Mouse (Mus musculus) lung, embryonic 14.5 days (tissue): ENCODE data around the gene Pak1ip1. TPM values are rescaled to one million over a fixed set of nuclear protein-coding genes. Genes with fewer than 3 reads are reported as not detected.
A peak's percentile ranks its signal among the peaks of the same experiment; 100 is the strongest.
"Not testable (repeated sequence)": the region's sequence is repeated elsewhere in the genome, so short reads cannot be mapped to it uniquely, and the experiment has no call there.

Source experiments
- ATAC-seq: fragments of 200-750 bp; cut with Nextera tagmentation; 2 replicates; pipeline ENCODE4 v1.8.0; 2017; ENCODE audit warnings: mild to moderate bottlenecking, moderate TSS enrichment, moderate library complexity; ENCODE audit not compliant: insufficient read depth
- DNase-seq: peaks from one replicate; pipeline ENCODE4 v3.0.0-alpha.2; 2015
- H3K27ac ChIP-seq: fragments of 300-500 bp; sonication (generic); 2 replicates; pipeline ENCODE4 v1.5.1; 2014; ENCODE audit warnings: low read depth, mild to moderate bottlenecking, moderate library complexity
- H3K27me3 ChIP-seq: fragments of 300-500 bp; sonication (generic); 2 replicates; pipeline ENCODE4 v1.6.1; 2014; ENCODE audit warnings: low read length, control low read depth; ENCODE audit not compliant: insufficient read depth
- H3K36me3 ChIP-seq: fragments of 300-500 bp; sonication (generic); 2 replicates; pipeline ENCODE4 v1.6.1; 2014; ENCODE audit warnings: control low read depth; ENCODE audit not compliant: insufficient read depth
- H3K4me1 ChIP-seq: fragments of 300-500 bp; sonication (generic); 2 replicates; pipeline ENCODE4 v1.6.1; 2014; ENCODE audit warnings: antibody characterized with exemption, control low read depth; ENCODE audit not compliant: insufficient read depth
- H3K4me2 ChIP-seq: fragments of 300-500 bp; sonication (generic); 2 replicates; pipeline ENCODE4 v1.6.1; 2014; ENCODE audit warnings: mild to moderate bottlenecking
- H3K4me3 ChIP-seq: fragments of 300-500 bp; sonication (generic); 2 replicates; pipeline ENCODE4 v1.5.1; 2014; ENCODE audit warnings: low read depth, low read length
- H3K9ac ChIP-seq: fragments of 300-500 bp; sonication (generic); 2 replicates; pipeline ENCODE4 v1.6.1; 2014
- H3K9me3 ChIP-seq: fragments of 300-500 bp; sonication (generic); 2 replicates; pipeline ENCODE4 v1.6.1; 2016; ENCODE audit warnings: low read depth, low read length, control low read depth
- CTCF ChIP-seq: IDR thresholded peaks from 2 replicates; pipeline ENCODE4 v1.5.1; 2016; ENCODE audit warnings: antibody characterized with exemption, low read depth
- WGBS: fragments of 180-500 bp; shearing (Covaris S2); extraction: QIAGEN DNeasy Blood & Tissue Kit; methylation state at CpG from one replicate; pipeline ENCODE4 v1.1.7; 2014; 5-methylcytosine and 5-hydroxymethylcytosine counted together
- polyA plus RNA-seq: library from polyadenylated mRNA; unstranded; fragments of >200 nt; fragmentation: Nextera tagmentation; extraction: Ambion mirVana; gene quantifications from 2 replicates; pipeline ENCODE4 v1.2.1, GENCODE M21; 2014

Pak1ip1 gene
- polyA plus RNA-seq, 1 experiment from 2014 or later, result 62.4 TPM

- WGBS, result 57% methylated on average over 2 of the region's 2 CpGs
- no peak overlapping the region for H3K4me3 ChIP-seq
- H3K9me3 ChIP-seq, result no peaks in the 10 kb centered on the region
- ATAC-seq (no peak), DNase-seq (no peak)
- H3K4me1 ChIP-seq, result no peaks in the 10 kb centered on the region
- no peaks in the 10 kb centered on the region for H3K27me3 ChIP-seq
- H3K4me2 ChIP-seq, result no peak overlapping the region
- TF ChIP-seq CTCF, result no peak
- H3K9ac ChIP-seq, result no peak overlapping the region
- H3K27ac ChIP-seq, result no peak overlapping the region
- no peaks in the 10 kb centered on the region for H3K36me3 ChIP-seq
These were observed 12.4 kb upstream of the Pak1ip1 start for GRCm38 (mm10) chr13:40988418-40988817.

- Histone ChIP-seq H3K27me3 (no peaks in the 10 kb centered on the region), H3K4me2 (peak overlapping the region; percentile 21), H3K9me3 (no peaks in the 10 kb centered on the region), H3K4me3 (no peak overlapping the region), H3K4me1 (peaks cover 10% of the 10 kb centered on the region; the same call in 1 of the 2 replicates), H3K9ac (no peak overlapping the region), H3K36me3 (no peaks in the 10 kb centered on the region), H3K27ac (peak overlapping the region; percentile 6; the same call in 1 of the 2 replicates)
- no peak for TF ChIP-seq CTCF
- WGBS, result 7% methylated on average over 8 of the region's 8 CpGs
- peak; percentile 43 for DNase-seq
- peak; percentile 52; the same call in 1 of the 2 replicates for ATAC-seq
These were observed 6.1 kb upstream of the Pak1ip1 start for GRCm38 (mm10) chr13:40994487-40995263.

DNA sequence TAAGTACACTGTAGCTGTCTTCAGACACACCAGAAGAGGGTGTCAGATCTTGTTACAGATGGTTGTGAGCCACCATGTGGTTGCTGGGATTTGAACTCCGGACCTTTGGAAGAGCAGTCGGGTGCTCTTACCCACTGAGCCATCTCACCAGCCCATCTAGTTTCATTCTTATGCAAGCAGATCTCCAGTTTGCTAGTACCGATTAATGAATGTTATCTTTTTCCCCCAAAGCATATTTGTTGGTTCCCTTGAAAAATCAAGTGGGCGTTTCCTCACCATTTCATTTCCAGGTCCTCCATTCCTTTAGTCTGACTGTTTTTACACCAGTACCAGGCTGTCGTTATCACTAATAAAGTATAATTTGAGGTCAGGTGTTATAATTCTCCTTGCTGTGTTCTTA lies 2.3 kb upstream of the Pak1ip1 start:
- ATAC-seq, H3K4me3 ChIP-seq, H3K36me3 ChIP-seq, H3K27me3 ChIP-seq, DNase-seq, H3K9me3 ChIP-seq, H3K4me2 ChIP-seq, H3K9ac ChIP-seq, H3K27ac ChIP-seq: not testable (repeated sequence)
- H3K4me1 ChIP-seq, result peaks cover 15% of the 10 kb centered on the region; the same call in 1 of the 2 replicates
- WGBS, result 86% methylated on average over 5 of the region's 5 CpGs

DNA sequence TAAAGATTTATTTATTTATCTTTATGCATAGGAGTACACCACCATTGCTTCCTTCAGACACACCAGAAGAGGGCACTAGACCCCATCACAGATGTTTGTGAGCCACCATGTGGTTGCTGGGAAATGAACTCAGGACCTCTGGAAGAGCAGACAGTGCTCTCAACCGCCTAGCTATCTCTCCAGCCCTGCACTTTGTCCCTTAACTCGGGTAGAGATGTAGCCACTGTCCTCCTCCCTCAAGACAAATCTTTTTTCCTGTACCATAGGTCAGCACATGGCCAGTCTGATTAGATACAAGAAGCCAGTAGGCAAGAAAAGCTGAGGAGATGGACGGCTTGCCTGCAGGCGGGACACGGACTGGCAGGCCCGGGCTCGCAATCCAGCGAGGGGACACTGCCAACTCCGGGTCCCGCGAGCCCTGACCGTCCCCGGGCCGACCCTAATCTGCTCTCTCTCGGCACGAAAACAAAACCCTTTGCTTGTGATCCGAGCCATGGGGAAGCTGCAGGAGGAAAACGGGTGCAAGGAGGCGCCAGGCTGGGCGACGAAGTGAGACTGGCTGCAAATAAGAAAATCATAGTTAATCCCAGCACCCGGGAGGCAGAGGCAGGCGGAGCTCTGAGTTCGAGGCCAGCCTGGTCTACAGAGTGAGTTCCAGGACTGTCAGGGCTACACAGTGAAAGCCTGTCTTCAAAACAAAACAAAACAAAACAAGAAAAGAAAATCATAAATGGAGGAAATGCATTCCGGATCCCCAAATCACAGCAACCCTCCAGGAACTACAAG lies 490 bp upstream of the Pak1ip1 start:
- peak overlapping the region; percentile 77 for H3K4me2 ChIP-seq
- peak overlapping the region; percentile 78 for H3K9ac ChIP-seq
- H3K9me3 ChIP-seq, result no peaks in the 10 kb centered on the region
- peak overlapping the region; percentile 99 for H3K27ac ChIP-seq
- H3K36me3 ChIP-seq, result peaks cover 11% of the 10 kb centered on the region
- peak; percentile 50 for ATAC-seq
- peak; percentile 53 for TF ChIP-seq CTCF
- under 1% methylated on average over 25 of the region's 25 CpGs for WGBS
- H3K4me1 ChIP-seq, result 0 out of 2 replicates have a peak, but pooled peaks cover 4% of the 10 kb centered on the region
- no peaks in the 10 kb centered on the region for H3K27me3 ChIP-seq
- peak; percentile 36 for DNase-seq
- peak overlapping the region; percentile 93 for H3K4me3 ChIP-seq

DNA sequence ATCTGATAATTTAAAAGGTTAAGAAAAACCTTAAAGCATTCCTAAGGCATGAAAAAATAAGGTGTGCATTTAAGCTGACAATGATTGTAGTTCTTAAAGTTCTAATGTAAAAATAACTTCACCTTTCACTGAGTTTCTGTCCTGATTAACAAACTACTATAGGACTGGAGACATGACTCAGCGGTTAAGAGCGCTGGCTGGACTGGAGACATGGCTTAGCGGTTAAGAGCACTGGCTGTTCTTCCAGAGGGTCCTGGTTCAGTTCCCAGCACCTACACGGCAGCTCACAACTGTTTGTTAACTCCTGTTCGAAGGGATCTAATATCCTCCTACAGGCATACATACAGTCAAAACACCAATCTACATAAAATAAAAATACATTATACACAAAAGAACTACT lies 1.2 kb downstream of the Pak1ip1 start:
- DNase-seq, result no peak
- TF ChIP-seq CTCF, result no peak
- Histone ChIP-seq H3K27ac (no peak overlapping the region), H3K9me3 (no peaks in the 10 kb centered on the region), H3K4me2 (peak overlapping the region; percentile 77), H3K36me3 (peaks cover 28% of the 10 kb centered on the region), H3K9ac (no peak overlapping the region), H3K4me1 (0 out of 2 replicates have a peak, but pooled peaks cover 4% of the 10 kb centered on the region), H3K4me3 (peak overlapping the region; percentile 93), H3K27me3 (no peaks in the 10 kb centered on the region)
- WGBS, result 79% methylated on average over 5 of the region's 5 CpGs
- no peak for ATAC-seq

GRCm38 (mm10) chr13:41006244-41006643 lies 5.4 kb downstream of the Pak1ip1 start:
- H3K9me3 ChIP-seq, result no peaks in the 10 kb centered on the region
- no peak overlapping the region for H3K27ac ChIP-seq
- DNase-seq (no peak), ATAC-seq (no peak)
- TF ChIP-seq CTCF, result no peak
- H3K27me3 ChIP-seq, result no peaks in the 10 kb centered on the region
- H3K4me3 ChIP-seq, result no peak overlapping the region
- 89% methylated on average over 4 of the region's 4 CpGs for WGBS
- H3K36me3 ChIP-seq, result peaks cover 68% of the 10 kb centered on the region
- no peak overlapping the region for H3K9ac ChIP-seq
- H3K4me2 ChIP-seq, result no peak overlapping the region
- H3K4me1 ChIP-seq, result 0 out of 2 replicates have a peak, but pooled peaks cover 4% of the 10 kb centered on the region

GRCm38 (mm10) chr13:41008271-41008670 lies 7.4 kb downstream of the Pak1ip1 start:
- TF ChIP-seq CTCF, result no peak
- no peak overlapping the region for H3K4me3 ChIP-seq
- no peaks in the 10 kb centered on the region for H3K27me3 ChIP-seq
- H3K36me3 ChIP-seq, result peaks cover 88% of the 10 kb centered on the region
- H3K4me1 ChIP-seq, result no peaks in the 10 kb centered on the region
- no peak overlapping the region for H3K4me2 ChIP-seq
- H3K9me3 ChIP-seq, result no peaks in the 10 kb centered on the region
- ATAC-seq (no peak), DNase-seq (no peak)
- no peak overlapping the region for H3K27ac ChIP-seq
- H3K9ac ChIP-seq, result no peak overlapping the region
- 95% methylated on average over 10 of the region's 10 CpGs for WGBS
